Mouse (Mus musculus) right cerebral cortex, postnatal 14 days (tissue): Measurements from ENCODE around the gene Mta3.

Source experiments
- DNase-seq: peaks from one replicate; pipeline ENCODE4 v3.0.0; 2022

Gene Mta3

DNA sequence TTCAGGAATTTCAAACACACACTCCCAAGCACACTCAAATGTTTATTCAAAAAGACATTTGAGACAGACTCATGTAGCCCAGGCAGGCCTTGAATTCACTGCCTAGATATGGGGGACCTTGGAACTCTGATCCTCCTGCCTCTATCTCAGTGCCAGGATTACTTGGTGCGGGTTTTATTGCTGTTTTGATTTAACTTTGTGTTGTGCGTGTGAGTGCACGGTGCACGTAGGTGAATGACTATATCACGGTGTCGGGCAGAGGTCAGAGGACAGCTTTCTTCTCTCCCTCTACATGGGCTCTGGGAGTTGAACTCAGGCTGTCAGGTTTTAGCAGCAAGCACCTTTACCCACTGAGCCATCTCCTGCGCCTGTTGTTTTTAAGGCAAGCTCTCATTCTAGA is 61.1 kb downstream of the Mta3 start:
- DNase-seq = no peak

DNA sequence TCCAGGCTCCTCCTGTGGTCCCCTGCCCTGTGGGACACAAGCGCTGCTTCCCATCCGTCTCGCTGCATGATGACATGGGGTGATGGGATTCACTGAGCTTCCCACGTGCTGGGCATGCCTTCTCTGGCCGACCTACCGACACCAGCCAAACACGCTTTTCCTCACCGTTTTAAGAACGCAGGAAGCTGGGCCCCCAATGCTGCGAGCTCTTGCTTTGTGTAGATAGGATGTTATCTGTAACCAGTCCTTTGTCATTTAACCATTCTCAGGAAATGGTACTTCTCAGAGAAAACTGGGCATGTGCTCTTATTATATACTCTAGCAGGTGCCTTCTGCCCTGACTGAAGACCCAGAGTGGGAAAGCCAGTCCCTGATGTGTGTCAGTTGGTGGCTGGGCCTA is 62.3 kb downstream of the Mta3 start:
- DNase-seq = no peak

DNA sequence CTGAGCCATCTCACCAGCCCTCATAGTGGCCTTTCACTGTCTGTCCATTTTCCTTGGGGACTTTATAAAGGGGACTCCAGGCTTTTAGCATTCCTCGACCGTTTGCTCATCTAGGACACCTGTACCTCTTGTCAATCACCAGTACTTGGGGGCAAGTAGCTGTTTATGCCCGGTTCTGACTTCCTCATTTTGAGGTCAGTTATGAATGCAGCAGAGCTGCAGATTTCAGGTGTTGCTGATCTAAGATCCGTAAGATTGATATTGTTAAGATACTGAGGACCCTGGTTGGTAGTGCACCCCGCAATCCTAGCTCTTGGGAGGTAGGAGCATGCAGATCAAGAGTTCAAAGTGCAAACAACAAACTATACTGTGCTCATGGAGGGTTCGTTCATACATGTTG is 64.4 kb downstream of the Mta3 start:
- no peak for DNase-seq

DNA sequence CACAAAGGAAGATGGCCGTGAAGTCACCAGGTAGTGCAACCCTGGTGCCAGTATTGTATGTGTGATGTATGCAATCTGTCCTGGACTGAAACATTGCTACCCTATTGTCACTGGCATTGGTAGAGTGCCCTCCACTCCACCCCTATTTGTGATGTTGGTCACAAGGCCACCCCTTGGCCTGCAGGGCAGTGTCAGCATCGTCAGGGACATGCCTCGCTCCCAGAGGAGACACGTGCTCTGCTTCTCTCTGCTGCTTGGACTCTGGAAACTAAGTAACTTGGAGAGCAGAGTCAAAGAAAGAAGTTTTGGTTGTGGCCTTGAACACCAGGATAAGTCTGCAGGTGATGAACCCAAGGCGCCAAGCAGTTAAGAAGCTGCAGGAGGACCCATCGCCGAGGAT is 65.0 kb downstream of the Mta3 start:
- no peak for DNase-seq

DNA sequence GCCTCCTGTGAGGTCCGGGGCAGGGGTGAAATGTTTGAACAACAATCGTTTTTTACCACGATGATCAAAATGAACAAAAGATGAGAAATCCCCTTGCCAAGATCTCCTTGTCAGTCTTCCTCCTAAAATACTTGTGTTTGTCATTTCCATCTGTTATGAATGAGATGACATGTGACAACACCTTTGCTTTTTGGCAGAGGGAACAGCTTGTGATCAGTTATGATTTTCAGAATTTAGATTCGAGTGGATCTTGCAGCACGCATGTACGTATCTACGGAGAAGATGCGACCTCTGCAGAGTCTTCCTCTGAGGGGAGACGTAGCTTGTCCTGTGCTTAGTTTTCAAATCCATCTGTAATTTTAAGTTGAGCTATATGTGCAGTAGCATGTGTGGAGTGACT is 66.1 kb downstream of the Mta3 start:
- no peak for DNase-seq

DNA sequence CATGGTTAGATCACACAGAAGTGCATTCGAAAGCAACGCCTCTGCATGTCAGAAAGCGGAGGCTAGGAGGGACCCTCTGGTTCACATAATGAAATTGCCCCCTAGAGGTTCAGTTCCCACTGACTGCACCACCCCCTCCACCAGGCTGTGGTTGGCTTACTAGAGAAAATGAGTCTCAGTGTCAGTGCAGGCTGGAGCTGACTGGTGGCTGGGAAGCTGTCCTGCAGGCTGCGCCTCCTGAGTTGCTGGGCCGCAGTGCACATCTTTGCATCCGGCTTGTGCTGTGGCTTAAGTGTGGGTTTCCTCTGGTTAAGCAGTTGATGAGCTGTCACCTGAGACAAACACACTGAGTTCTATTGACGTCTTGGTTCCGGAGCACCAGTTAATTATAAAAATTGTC is 66.7 kb downstream of the Mta3 start:
- DNase-seq = no peak

GRCm38 (mm10) chr17:83776965-83777364 is 71.0 kb downstream of the Mta3 start:
- DNase-seq = no peak

- no peak for DNase-seq
Measured at GRCm38 (mm10) chr17:83777462-83778051, 71.6 kb downstream of the Mta3 start.

DNA sequence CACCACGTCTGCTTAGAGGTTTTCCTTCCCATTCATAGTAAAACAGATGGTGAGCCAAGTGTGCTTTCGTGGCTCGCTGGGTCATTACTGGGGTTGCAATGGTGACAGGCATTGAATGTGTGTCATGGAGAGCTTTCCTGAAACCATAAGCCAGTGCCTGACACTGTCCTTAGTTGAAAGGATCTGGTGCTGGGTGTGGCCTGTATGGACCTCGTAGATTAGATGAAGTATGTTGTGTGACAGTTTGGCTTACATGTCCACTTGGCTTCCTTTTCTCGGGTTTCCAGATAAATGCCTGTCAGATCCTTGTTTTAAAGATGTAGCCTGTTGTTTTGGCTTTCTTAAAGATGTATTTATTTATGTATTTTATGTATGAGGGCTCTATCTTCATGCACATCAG is 74.3 kb downstream of the Mta3 start:
- DNase-seq = no peak

DNA sequence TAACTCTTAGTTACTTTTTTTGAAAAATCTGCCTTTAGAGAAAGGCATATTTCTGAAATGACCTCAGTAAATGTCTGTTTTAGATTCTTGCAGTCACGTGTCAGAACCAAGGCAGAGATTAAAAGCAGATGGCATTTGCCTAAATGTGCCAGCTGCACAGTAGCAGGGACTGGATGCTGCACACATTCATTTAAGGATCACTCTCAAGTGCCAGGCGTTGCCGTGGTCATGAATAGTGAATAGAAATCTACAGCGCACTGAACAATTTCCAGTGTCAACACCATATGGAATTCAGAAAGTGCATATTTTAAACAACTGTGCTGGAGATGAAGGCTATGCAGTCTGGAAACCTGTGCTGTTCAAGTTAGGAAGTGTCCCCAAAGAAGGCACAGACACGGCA is 76.8 kb downstream of the Mta3 start:
- DNase-seq = no peak

- DNase-seq = no peak
Measured at GRCm38 (mm10) chr17:83786418-83786817, 80.5 kb downstream of the Mta3 start.

DNA sequence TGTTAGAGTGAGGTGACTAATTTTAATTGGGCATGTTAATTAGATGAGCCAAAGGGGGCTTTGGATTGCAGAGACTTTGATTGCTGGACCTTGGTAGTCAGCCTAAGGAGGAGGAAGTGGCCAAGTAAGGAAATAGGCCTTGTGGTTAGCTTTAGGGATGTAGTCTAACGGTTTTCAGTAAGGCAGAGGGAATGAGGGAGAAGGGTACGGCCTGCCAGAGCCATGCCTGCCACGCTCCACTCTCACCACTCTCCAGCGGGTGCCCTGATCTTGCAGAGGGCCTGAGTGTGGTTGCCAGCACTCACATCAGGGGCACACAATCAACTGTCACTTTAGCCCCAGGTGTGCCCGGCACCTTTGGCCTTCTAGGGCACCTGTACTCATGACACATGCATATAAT is 84.2 kb downstream of the Mta3 start:
- DNase-seq = no peak

- DNase-seq = no peak
Measured at GRCm38 (mm10) chr17:83792388-83792787, 86.4 kb downstream of the Mta3 start.

DNA sequence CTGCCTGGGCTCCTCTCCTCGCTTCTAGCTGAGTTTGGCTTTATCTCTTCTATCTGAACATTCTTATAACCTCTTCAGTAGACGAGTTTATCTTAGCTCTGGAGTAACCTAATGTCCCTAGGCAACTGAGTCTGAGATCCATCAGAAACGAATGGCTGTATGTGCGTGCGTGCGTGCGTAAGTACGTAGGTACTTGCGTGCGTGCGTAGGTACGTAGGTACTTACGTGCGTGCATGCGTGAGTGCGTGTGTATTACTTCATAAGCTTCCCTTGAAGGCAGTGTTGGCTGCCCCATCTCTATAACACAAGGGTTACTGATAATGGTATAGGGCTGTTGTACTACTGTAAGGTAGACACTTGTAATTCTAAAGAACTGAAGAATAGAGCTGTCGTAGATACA is 89.2 kb downstream of the Mta3 start:
- DNase-seq = no peak

DNA sequence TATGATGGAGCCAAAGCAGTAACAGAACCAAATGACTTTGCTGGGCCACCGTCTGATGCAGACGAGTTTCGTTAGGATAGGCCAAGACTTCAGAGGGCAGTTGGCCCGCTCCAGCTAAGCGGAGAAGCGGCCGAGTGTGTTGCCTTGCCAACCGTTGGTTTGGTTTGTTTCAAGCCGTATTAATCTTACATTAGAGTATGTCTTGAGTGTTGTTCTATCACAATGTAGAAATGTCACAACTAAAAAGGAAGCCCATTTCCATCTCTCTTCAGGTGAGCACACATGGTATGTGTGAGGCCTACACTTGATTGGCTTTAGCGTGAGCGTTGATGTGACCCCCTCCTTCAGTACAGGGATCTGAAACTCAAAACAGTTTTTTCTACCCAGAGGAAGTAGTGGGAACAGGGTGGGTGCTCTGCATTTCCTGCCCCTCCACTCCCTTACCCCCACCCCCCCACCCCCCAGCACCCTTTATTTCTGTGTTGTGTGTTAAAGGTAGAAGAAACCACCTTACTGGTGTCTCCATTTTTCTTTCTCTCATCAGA is 93.6 kb downstream of the Mta3 start:
- no peak for DNase-seq

DNA sequence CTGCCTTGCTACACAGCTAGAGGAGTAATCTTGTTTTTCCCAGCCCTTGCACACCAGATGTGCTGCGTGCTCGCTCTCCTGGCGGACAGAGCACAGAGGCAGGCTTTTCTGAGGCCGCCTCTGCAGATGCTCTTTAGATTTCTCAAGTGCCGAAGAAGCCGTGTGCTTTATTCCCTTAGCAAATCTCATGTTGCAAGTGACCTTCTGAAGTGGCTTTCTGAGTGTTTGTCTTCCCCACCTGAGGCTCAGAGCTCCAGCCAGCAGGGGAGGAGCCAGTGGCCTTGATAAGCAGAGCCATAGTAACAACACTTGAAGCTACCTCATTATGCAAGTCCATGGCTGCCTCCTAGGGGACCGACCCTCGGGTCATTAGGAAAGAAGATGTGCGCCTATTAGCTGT is 98.0 kb downstream of the Mta3 start:
- no peak for DNase-seq

DNA sequence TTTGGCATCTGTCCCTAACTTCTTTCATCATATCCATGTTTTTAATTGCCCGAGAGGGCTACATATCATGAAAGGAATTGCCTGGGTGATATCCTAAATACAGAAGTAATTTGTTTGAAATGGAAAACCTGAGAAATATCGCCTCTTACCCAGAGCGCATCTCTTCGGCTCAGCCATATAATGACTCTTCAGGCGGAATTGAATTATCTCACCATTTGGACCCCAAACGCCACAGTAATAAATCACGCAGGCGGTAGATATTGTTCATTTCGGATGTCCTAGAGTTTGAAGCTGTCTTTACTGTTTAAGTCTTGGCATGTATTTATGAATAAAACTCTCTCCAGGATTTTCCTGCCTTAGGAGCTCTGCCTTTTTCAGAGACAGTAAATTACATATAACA is 99.1 kb downstream of the Mta3 start:
- DNase-seq = no peak

- DNase-seq = no peak
Measured at GRCm38 (mm10) chr17:83807345-83807744, 101.4 kb downstream of the Mta3 start.

- DNase-seq = peak; percentile 68
Measured at GRCm38 (mm10) chr17:83807778-83808398, 101.9 kb downstream of the Mta3 start.

DNA sequence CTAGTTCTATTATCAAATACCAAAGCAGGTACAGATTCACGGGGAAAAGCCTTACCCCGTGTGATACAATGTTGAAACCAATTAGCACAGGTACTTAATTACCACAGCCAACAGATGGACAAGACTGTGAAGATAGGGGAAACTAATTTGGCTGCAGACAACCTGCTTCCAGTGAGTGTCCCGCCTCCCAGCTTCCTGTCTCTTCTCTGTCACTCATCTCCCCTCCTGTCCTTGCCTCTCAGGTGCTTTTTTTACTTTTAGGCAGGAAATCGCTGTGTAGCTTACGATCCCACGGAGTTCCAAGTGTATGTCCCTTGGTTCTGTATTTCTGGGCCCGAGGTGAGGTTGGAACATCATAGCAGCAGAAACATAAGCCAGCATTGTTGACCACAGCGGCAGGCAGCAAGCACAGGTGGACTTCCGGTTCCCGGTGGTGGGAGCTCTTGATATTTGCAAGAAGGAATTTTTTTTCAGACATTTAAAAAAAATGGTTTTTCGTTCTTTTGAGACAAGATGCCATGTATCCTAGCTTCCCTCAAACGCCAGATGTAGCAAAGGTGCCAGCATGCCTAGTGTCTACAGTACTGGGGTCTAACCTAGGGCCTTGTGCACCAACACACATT is 102.6 kb downstream of the Mta3 start:
- DNase-seq = no peak

DNA sequence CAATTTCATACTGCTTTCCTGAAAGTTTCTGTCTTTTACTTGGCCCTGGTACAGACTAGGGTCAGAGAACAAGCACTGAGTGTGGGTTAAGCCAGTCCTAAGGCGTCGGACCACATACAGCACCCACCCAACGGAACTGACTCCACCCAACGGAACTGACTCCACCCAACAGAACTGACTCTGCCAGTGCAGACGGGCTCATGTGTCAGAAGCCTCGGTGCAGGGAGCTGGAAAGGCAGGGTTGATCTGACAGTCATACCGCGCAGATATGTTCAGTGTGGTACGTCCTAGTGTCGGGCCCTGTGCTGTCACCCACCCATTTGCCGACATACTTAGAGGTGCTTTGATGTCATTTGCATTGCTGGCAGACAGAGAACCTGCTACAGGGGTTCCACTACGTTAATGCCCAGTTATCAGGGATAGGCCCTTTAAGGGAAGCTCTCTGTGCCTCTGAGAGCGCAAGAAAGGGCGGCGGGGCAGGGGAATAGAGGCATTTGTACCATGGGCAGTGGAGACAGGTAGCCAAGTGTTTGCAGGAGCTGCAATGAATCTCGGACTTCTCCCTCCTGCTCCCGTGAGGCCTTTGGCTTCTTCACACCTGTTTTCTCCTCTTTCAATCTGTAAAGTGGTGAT is 103.3 kb downstream of the Mta3 start:
- DNase-seq = no peak

DNA sequence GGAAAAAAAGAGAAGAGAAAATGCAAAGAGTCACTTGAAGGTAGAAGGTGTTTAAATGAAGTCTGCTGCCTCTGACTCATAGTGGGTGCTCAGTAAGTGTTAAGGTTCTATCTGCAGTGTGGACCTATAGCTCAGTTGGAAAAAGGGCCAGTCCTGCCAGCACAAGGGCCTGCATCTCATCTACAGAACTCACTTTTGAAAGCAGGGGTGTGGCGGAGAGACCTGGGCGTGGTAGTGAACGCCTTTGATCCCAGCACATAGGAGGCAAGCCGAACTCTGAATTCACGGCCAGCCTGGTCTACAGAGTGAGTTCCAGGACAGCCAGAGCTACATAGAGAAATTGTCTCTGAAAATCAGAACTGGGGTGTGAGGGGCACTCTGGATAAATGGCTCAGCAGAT is 104.3 kb downstream of the Mta3 start:
- no peak for DNase-seq

- DNase-seq = no peak
Measured at GRCm38 (mm10) chr17:83812200-83812944, 106.4 kb downstream of the Mta3 start.
